Mouse (Mus musculus): ENCODE results near the gene Psmb3.

Gene Psmb3

GRCm38 (mm10) chr11:97666794-97667193 is 36.4 kb upstream of the Psmb3 start:
- DNase-seq (ENCODE audit: low read depth, low spot score), result no peak

- DNase-seq (ENCODE audit: low read depth, low spot score), result no peak
Measured at GRCm38 (mm10) chr11:97668160-97668559, 35.0 kb upstream of the Psmb3 start.

GRCm38 (mm10) chr11:97669268-97669667 is 33.9 kb upstream of the Psmb3 start:
- DNase-seq (ENCODE audit: low read depth, low spot score), result no peak

GRCm38 (mm10) chr11:97669829-97670228 is 33.4 kb upstream of the Psmb3 start:
- no peak for DNase-seq (ENCODE audit: low read depth, low spot score)

GRCm38 (mm10) chr11:97670234-97671176 is 32.7 kb upstream of the Psmb3 start:
- no peak for DNase-seq (ENCODE audit: low read depth, low spot score)

GRCm38 (mm10) chr11:97671177-97671527 is 32.0 kb upstream of the Psmb3 start:
- no peak for DNase-seq (ENCODE audit: low read depth, low spot score)

GRCm38 (mm10) chr11:97673148-97673547 is 30.1 kb upstream of the Psmb3 start:
- DNase-seq (ENCODE audit: low read depth, low spot score), result no peak

- no peak for DNase-seq (ENCODE audit: low read depth, low spot score)
Measured at GRCm38 (mm10) chr11:97676050-97676754, 27.0 kb upstream of the Psmb3 start.

GRCm38 (mm10) chr11:97677381-97677780 is 25.8 kb upstream of the Psmb3 start:
- DNase-seq (ENCODE audit: low read depth, low spot score), result no peak

GRCm38 (mm10) chr11:97677842-97678241 is 25.4 kb upstream of the Psmb3 start:
- DNase-seq (ENCODE audit: low read depth, low spot score), result no peak

- no peak for DNase-seq (ENCODE audit: low read depth, low spot score)
Measured at GRCm38 (mm10) chr11:97678301-97678700, 24.9 kb upstream of the Psmb3 start.

- no peak for DNase-seq (ENCODE audit: low read depth, low spot score)
Measured at GRCm38 (mm10) chr11:97680430-97680829, 22.8 kb upstream of the Psmb3 start.

- no peak for DNase-seq (ENCODE audit: low read depth, low spot score)
Measured at GRCm38 (mm10) chr11:97682504-97683055, 20.6 kb upstream of the Psmb3 start.

- DNase-seq (ENCODE audit: low read depth, low spot score), result no peak
Measured at GRCm38 (mm10) chr11:97684063-97684680, 19.0 kb upstream of the Psmb3 start.

- DNase-seq (ENCODE audit: low read depth, low spot score), result no peak
Measured at GRCm38 (mm10) chr11:97684766-97685165, 18.4 kb upstream of the Psmb3 start.

GRCm38 (mm10) chr11:97685613-97686321 is 17.4 kb upstream of the Psmb3 start, which contains the start of gene Cisd3:
TSS of gene Cisd3 (plus strand) at chr11:97685826.
- no peak for DNase-seq (ENCODE audit: low read depth, low spot score)

GRCm38 (mm10) chr11:97686322-97686908 is 16.8 kb upstream of the Psmb3 start:
- no peak for DNase-seq (ENCODE audit: low read depth, low spot score)

- DNase-seq (ENCODE audit: low read depth, low spot score), result no peak
Measured at GRCm38 (mm10) chr11:97687061-97687460, 16.1 kb upstream of the Psmb3 start.

- DNase-seq (ENCODE audit: low read depth, low spot score), result no peak
Measured at GRCm38 (mm10) chr11:97689861-97690260, 13.3 kb upstream of the Psmb3 start.

- no peak for DNase-seq (ENCODE audit: low read depth, low spot score)
Measured at GRCm38 (mm10) chr11:97694435-97694834, 8.8 kb upstream of the Psmb3 start.

All from WW6 (cell line).